Comparison of ENCODE assay signal across 20 mouse cellular contexts in genomic region chr11:115931235-115931634, GRCm38 (mm10). TPM values are rescaled to one million over a fixed set of nuclear protein-coding genes. Genes with fewer than 3 reads are reported as not detected.
"Had no signal": no experiment of that assay in that cellular context is flagged by ENCODE, and none has a peak within 500 bp of the region (broad histone marks: within the 10 kb centered on the region; RNA-seq: fewer than 3 reads in every experiment).

No protein-coding gene starts in this region.

- H3K27ac ChIP-seq: midbrain, embryonic 10.5 days; midbrain, embryonic 12.5 days; neural tube, embryonic 13.5 days; neural tube, embryonic 15.5 days had no signal

- DNase-seq: lung, adult 18-20 months; lung, embryonic 14.5 days; lung, postnatal 10 days; lung, postnatal 4 days; midbrain, embryonic 14.5 days; retina, postnatal 1 day; right cerebral cortex, adult 18-20 months; right cerebral cortex, postnatal 25 days; right cerebral cortex, postnatal 4 days; spleen, adult 18-20 months; thymus, adult 18-20 months; thymus, postnatal 14 days; thymus, postnatal 36 days had no signal

- H3K9ac ChIP-seq: lung, embryonic 14.5 days; midbrain, embryonic 12.5 days; neural tube, embryonic 13.5 days; neural tube, embryonic 15.5 days had no signal

- H3K4me3 ChIP-seq: midbrain, embryonic 12.5 days; myocyte; neural tube, embryonic 13.5 days; neural tube, embryonic 15.5 days had no signal

- ATAC-seq: midbrain, embryonic 16.5 days had no signal

- H3K27me3 ChIP-seq: midbrain, embryonic 12.5 days; neural tube, embryonic 13.5 days; neural tube, embryonic 15.5 days had no signal

- H3K9me3 ChIP-seq: midbrain, embryonic 10.5 days; midbrain, embryonic 12.5 days; neural tube, embryonic 13.5 days; neural tube, embryonic 15.5 days had no signal

RNA-seq across cellular contexts. Expression of gene Smim6, which starts 19.4 kb away (rescaled TPM):
- polyA plus RNA-seq: neural tube, embryonic 11.5 days had no signal
